Mouse (Mus musculus) small intestine, adult 2 months (tissue): Measurements from ENCODE around the gene Snf8.

Experiments used
- CTCF ChIP-seq: fragments of 200-500 bp; IDR thresholded peaks from 2 replicates; pipeline ENCODE4 v1.5.1; 2012; ENCODE audit warnings: low read depth, mild to moderate bottlenecking, control low read depth, inconsistent platforms, low read length, moderate library complexity, mixed read lengths; ENCODE audit not compliant: insufficient replicate concordance, insufficient read length; ENCODE audit errors: extremely low read depth
- POLR2A ChIP-seq: fragments of 200-500 bp; IDR thresholded peaks from 2 replicates; pipeline ENCODE4 v1.6.1; 2012; ENCODE audit warnings: low read depth, mild to moderate bottlenecking, control low read depth, inconsistent platforms, low read length, moderate library complexity

DNA sequence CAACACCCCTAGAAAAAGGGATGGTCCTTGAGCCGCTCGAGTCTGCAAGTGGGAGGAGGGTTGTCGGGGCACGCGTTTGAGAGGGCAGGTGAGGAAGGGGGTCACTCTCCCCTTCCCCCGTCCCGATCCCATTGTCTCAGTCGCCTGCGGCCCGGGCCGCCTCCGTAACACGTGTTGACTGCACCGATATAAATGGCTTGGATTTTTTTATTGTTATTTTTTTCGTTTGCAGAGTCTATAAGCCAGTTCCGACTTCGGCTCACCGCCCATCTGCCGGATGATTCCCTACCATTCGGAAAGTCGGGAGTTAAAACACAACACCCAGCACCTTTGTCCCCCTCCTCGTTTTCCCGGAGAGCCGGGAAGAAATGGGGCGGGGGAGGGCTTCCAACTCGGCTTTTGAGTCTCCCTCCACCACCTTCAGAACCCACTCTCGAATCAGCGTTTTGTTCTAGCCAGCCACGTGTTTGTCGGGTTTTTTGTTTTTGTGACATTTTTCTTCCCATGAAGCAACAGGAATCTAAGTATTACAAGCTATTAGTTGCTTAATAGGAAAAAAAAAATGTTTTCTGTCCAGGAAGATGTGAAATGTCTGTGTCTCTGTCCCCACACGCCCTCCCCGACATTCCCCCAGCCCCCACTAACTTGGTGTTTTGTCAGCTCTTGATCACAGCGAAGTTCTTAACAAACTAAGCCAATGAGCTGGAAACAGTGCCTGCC, 27.0 kb upstream of the Snf8 start:
- TF ChIP-seq CTCF (no peak), POLR2A (no peak)
